Mouse (Mus musculus): Measurements from ENCODE around the gene Hmgcll1.

- TF ChIP-seq ZC3H11A (IDR thresholded peaks at IDR 0.05; ENCODE audit: borderline replicate concordance, low read depth, low read length) (no peak), HCFC1 (IDR thresholded peaks at IDR 0.05; ENCODE audit: borderline replicate concordance, insufficient read depth, low read length) (no peak), MAFK (IDR thresholded peaks at IDR 0.05; ENCODE audit: insufficient read depth, low read depth, low read length) (no peak), CHD2 (IDR thresholded peaks at IDR 0.05; ENCODE audit: low read depth, low read length) (no peak)
These were observed 20.4 kb downstream of the Hmgcll1 start for GRCm38 (mm10) chr9:76035058-76035457.

Measured in ES-E14 (cell line).